Mouse (Mus musculus): Measurements from ENCODE around the gene Tex14. TPM values are rescaled to one million over a fixed set of nuclear protein-coding genes. Genes with fewer than 3 reads are reported as not detected.

Gene Tex14
- total RNA-seq, 2 experiments from 2014 or later: 0.34 to 0.44 TPM

Other genes with a start within 250 kb of the Tex14 start
- 100 to 1,000 TPM; 106 to 111 TPM for gene Ppm1e, start 46.0 kb upstream of the Tex14 start, total RNA-seq (2021)
- gene Rad51c, start 111 bp upstream of the Tex14 start, total RNA-seq (2021): 1 to 10 TPM; 4.0 to 4.8 TPM
- gene Gm11492, start 161.6 kb downstream of the Tex14 start, total RNA-seq (2021): not detected
- gene Sept4, start 163.8 kb downstream of the Tex14 start, total RNA-seq (2021): 10 to 100 TPM; 26.2 to 32.6 TPM
- gene Mtmr4, start 187.1 kb downstream of the Tex14 start, total RNA-seq (2021): 100 to 1,000 TPM in 1 of 2 experiments, 10 to 100 TPM in 1; 95.6 to 101 TPM
- under 1 TPM; 0.54 to 0.82 TPM for gene Hsf5, start 212.1 kb downstream of the Tex14 start, total RNA-seq (2021)